26 mouse cellular contexts compared by ENCODE assay signal in the genomic region with DNA sequence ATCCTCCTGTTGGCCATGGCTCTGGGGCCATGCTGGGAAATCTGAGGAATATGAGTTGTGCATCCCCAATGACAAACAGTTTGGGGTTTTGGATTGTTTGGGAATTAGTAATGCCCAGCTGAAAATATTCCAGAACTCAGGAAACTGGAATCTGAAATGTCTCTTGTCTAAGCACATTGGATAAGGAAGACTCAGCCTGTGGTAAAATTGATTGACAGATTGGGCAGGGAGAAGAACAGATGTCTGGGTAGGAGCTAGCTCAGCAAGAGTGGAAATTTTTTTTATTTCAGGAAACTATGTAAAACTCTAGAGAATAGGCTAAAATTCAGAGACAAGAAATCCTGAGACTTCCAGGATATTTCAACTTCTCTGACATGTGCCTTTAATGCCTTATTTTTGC. TPM values are rescaled to one million over a fixed set of nuclear protein-coding genes. Genes with fewer than 3 reads are reported as not detected.
A peak's percentile ranks its signal among the peaks of the same experiment; 100 is the strongest.
DNase-seq lines count a peak whose midpoint lies in the region; ATAC-seq and TF ChIP-seq lines count a peak whose summit lies in the region.
"Had no signal": no experiment of that assay in that cellular context is flagged by ENCODE, and none has a peak within 500 bp of the region (broad histone marks: within the 10 kb centered on the region; RNA-seq: fewer than 3 reads in every experiment).

No protein-coding gene starts in this region.

- H3K4me3 ChIP-seq in layer of hippocampus, adult 2 months: no peak overlapping the region
- H3K4me3 ChIP-seq in myocyte: no peak overlapping the region
- H3K4me3 ChIP-seq: embryonic facial prominence, embryonic 12.5 days; embryonic facial prominence, embryonic 15.5 days; forebrain, embryonic 15.5 days; heart, adult 2 months; heart, embryonic 10.5 days; hindbrain, embryonic 12.5 days; hindbrain, embryonic 15.5 days had no signal

- no peak for TF ChIP-seq POLR2A in myocyte (IDR thresholded peaks at IDR 0.05; ENCODE audit: insufficient read length, low read depth)

- DNase-seq in layer of hippocampus, adult 2 months (ENCODE audit: low spot score in 2 of 2): no peak
- DNase-seq in layer of hippocampus, postnatal 14 days (ENCODE audit: low spot score in 2 of 2): no peak
- DNase-seq in NIH3T3 (ENCODE audit: low read depth): peak; percentile 25
- no peak for DNase-seq in Muller cell, postnatal 12 days (ENCODE audit: inconsistent ontology term)
- DNase-seq: adrenal gland, adult 8-10 months; adrenal gland, postnatal 25 days; B cell, adult 2 months; cerebellum, adult 11 months; cerebellum, adult 2 months; cerebellum, adult 9-11 months; cerebellum, postnatal 25 days; gastrocnemius, postnatal 25 days; heart, adult 2 months; kidney, adult 11 months had no signal

- peak overlapping the region; percentile 43 for H3K4me2 ChIP-seq in myocyte (ENCODE audit: low read depth)
- H3K4me2 ChIP-seq: embryonic facial prominence, embryonic 12.5 days; embryonic facial prominence, embryonic 15.5 days; forebrain, embryonic 15.5 days; hindbrain, embryonic 12.5 days; hindbrain, embryonic 15.5 days had no signal

- H3K36me3 ChIP-seq in myocyte (ENCODE audit: control insufficient read depth, insufficient read depth): peaks cover 35% of the 10 kb centered on the region

- H3K27ac ChIP-seq in layer of hippocampus, adult 2 months: peak overlapping the region; percentile 6; the same call in 1 of the 2 replicates
- H3K27ac ChIP-seq: embryonic facial prominence, embryonic 12.5 days; embryonic facial prominence, embryonic 15.5 days; forebrain, embryonic 15.5 days; heart, adult 2 months; heart, embryonic 10.5 days; hindbrain, embryonic 12.5 days; hindbrain, embryonic 15.5 days had no signal

- no peak overlapping the region for H3ac ChIP-seq in myocyte (ENCODE audit: control insufficient read depth, insufficient read length)

- ATAC-seq in granulocyte monocyte progenitor cell, adult 5-6 weeks (replicated peaks; ENCODE audit: poor library complexity, severe bottlenecking): no peak
- ATAC-seq: activated CD4-positive, CD25-positive, alpha-beta regulatory T cell, adult 4 months; forebrain, embryonic 15.5 days had no signal

- peaks cover 50% of the 10 kb centered on the region for H3K79me2 ChIP-seq in myocyte (ENCODE audit: control insufficient read depth, insufficient read depth)

- TF ChIP-seq CTCF in layer of hippocampus, adult 2 months (conservative IDR thresholded peaks at IDR 0.05): no peak

- H3K27me3 ChIP-seq in myocyte (ENCODE audit: control insufficient read depth, insufficient read depth, insufficient read length): no peaks in the 10 kb centered on the region
- H3K27me3 ChIP-seq: CH12.LX; embryonic facial prominence, embryonic 12.5 days; embryonic facial prominence, embryonic 15.5 days; forebrain, embryonic 15.5 days; hindbrain, embryonic 12.5 days; hindbrain, embryonic 15.5 days had no signal

TF ChIP-seq in myocyte, 11 proteins besides CTCF, POLR2A, EP300 and RAD21:
- TF ChIP-seq E2F4 (IDR thresholded peaks at IDR 0.05; ENCODE audit: insufficient read depth) (no peak), TCF3 (IDR thresholded peaks at IDR 0.05; ENCODE audit: insufficient read length, low read depth) (no peak), SRF (IDR thresholded peaks at IDR 0.05; ENCODE audit: control insufficient read depth, insufficient read length, low read depth) (no peak), USF1 (IDR thresholded peaks at IDR 0.05; ENCODE audit: low read depth) (no peak), REST (IDR thresholded peaks at IDR 0.05; ENCODE audit: insufficient read depth, insufficient read length) (no peak), POLR2AphosphoS2 (IDR thresholded peaks at IDR 0.05; ENCODE audit: insufficient read length, low read depth) (no peak), MYOD1 (IDR thresholded peaks at IDR 0.05; ENCODE audit: control insufficient read depth in 1 of 3, insufficient read length in 2 of 3, low read depth in 2 of 3) (no peak), MYOG (IDR thresholded peaks at IDR 0.05; ENCODE audit: control insufficient read depth in 1 of 3, insufficient read depth in 1 of 3, insufficient read length in 2 of 3, low read depth in 2 of 3) (no peak), MAX (IDR thresholded peaks at IDR 0.05; ENCODE audit: low read depth) (no peak), TCF12 (IDR thresholded peaks at IDR 0.05; ENCODE audit: insufficient read depth, poor library complexity, severe bottlenecking) (no peak), CEBPB (IDR thresholded peaks at IDR 0.05; ENCODE audit: insufficient read depth, poor library complexity, severe bottlenecking) (no peak)

RNA-seq across cellular contexts. Expression of a gene that starts 14.0 kb away (rescaled TPM):
- total RNA-seq in layer of hippocampus, adult 2 months (2021): 10 to 100 TPM; 45.4 to 49.4 TPM
- 10 to 100 TPM; 33.5 to 38.1 TPM for total RNA-seq in layer of hippocampus, postnatal 14 days (2021)
- 46.4 TPM for polyA plus RNA-seq in myocyte (2012; fragmentation: generic; extraction: Trizol)
- total RNA-seq in granulocyte monocyte progenitor cell, adult 5-6 weeks (2014; fragmentation: Nextera tagmentation): 26.1 and 28.8 TPM in 2 replicates
- total RNA-seq in granulocyte monocyte progenitor cell, adult 5-6 weeks (2017): 33.0 and 42.3 TPM in 2 replicates

RNA-seq across cellular contexts. Expression of a gene that starts 20.3 kb away (rescaled TPM):
- total RNA-seq in layer of hippocampus, adult 2 months (2021): 1 to 10 TPM in 1 of 2 experiments, under 1 TPM in 1; 0.93 to 1.1 TPM
- under 1 TPM; 0.69 to 0.76 TPM for total RNA-seq in layer of hippocampus, postnatal 14 days (2021)
- polyA plus RNA-seq in myocyte (2012; fragmentation: generic; extraction: Trizol): not detected
- total RNA-seq in granulocyte monocyte progenitor cell, adult 5-6 weeks (2014; fragmentation: Nextera tagmentation): not detected in 2 replicates
- 0.09 and 0.10 TPM in 2 replicates for total RNA-seq in granulocyte monocyte progenitor cell, adult 5-6 weeks (2017)
- total RNA-seq: CH12.LX; gastrocnemius, adult 8-10 months; gastrocnemius, postnatal 25 days had no signal
- polyA plus RNA-seq: G1E had no signal

RNA-seq across cellular contexts. Expression of a gene that starts 44.5 kb away (rescaled TPM):
- total RNA-seq in layer of hippocampus, adult 2 months (2021): 1 to 10 TPM; 3.7 to 4.5 TPM
- 1 to 10 TPM; 3.8 to 4.8 TPM for total RNA-seq in layer of hippocampus, postnatal 14 days (2021)
- 1.5 TPM for polyA plus RNA-seq in myocyte (2012; fragmentation: generic; extraction: Trizol)
- total RNA-seq in granulocyte monocyte progenitor cell, adult 5-6 weeks (2014; fragmentation: Nextera tagmentation): 13.5 and 14.7 TPM in 2 replicates
- total RNA-seq in granulocyte monocyte progenitor cell, adult 5-6 weeks (2017): 17.0 and 19.9 TPM in 2 replicates

RNA-seq across cellular contexts. Expression of a gene that starts 44.6 kb away (rescaled TPM):
- 10 to 100 TPM; 28.8 to 30.9 TPM for total RNA-seq in layer of hippocampus, adult 2 months (2021)
- total RNA-seq in layer of hippocampus, postnatal 14 days (2021): 10 to 100 TPM; 23.1 to 27.7 TPM
- polyA plus RNA-seq in myocyte (2012; fragmentation: generic; extraction: Trizol): 13.3 TPM
- total RNA-seq in granulocyte monocyte progenitor cell, adult 5-6 weeks (2014; fragmentation: Nextera tagmentation): 38.4 and 40.4 TPM in 2 replicates
- 47.0 and 55.2 TPM in 2 replicates for total RNA-seq in granulocyte monocyte progenitor cell, adult 5-6 weeks (2017)
